Mouse (Mus musculus): ENCODE results near the gene Olfr1315-ps1.

The Olfr1315-ps1 gene

GRCm38 (mm10) chr2:112115340-112115739 is at the start of gene Olfr1315-ps1:
Gene Olfr1315-ps1, minus strand, starts transcription at chr2:112115440.
- no peak for DNase-seq

DNA sequence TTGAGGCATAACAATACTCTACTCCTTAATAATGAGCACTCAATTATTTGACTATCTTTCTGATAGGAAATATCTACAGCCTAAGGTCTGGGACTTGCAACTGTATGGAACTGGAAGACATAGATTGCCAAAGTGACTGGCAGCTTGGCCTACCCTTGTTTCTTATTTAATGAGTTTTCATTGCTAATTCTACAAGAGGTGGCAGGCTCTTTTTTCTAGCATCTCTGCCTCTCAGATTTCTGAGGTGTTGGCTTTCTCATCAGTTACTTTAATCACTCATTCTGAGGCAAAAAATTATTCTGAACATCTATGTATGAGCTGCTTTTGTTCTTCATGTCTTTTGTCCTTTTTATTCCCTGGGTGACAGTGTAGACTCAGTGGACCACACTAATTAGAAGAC is 38.7 kb upstream of the Olfr1315-ps1 start, which contains the start of gene Olfr1318:
Gene Olfr1318 (plus strand): TSS at position 301 of the 400 bp plus-strand sequence.
- DNase-seq: no peak

DNA sequence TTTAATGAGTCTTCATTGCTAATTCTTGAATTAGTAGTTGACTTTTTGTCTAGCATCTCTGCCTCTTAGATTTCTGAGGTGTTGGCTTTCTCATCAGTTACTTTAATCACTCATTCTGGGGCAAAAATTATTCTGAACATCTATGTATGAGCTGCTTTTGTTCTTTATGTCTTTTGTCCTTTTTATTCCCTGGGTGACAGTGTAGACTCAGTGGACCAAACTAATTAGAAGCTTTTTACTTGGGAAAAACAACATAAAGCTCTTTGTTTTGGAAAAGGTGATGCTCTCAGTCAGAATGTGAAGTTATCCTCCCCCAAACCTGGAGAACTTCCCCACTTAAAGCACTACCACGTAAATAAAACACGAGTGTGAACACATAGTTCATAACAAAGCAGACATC is 24.8 kb upstream of the Olfr1315-ps1 start, which contains the start of gene Olfr1317:
Gene Olfr1317 (plus strand): TSS at position 301 of the 400 bp plus-strand sequence.
- DNase-seq: no peak

DNA sequence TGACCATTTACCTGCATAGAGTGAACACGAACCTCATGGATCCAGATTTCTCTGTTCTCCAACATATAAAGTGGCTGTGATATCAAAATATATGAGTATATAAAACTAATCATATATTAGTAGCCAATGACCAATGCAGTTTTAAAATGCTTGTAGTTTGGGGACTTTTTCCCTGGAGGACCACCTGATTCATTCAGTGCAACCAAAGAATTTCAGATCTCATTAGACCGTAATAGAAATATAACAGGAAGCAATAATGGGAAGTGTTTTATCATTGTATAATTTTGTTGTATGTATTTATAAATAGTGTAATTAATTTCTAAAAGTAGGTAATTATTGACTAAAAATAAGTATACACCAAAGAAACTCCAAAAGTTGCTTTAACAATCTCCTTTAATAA is 19.6 kb upstream of the Olfr1315-ps1 start, which contains the start of gene Olfr1316:
Gene Olfr1316 (minus strand): TSS at position 101 of the 400 bp plus-strand sequence.
- DNase-seq: no peak

GRCm38 (mm10) chr2:112096681-112097080 is 18.6 kb downstream of the Olfr1315-ps1 start, which contains the start of gene Olfr1314:
Gene Olfr1314, minus strand, starts transcription at chr2:112096781.
- DNase-seq: no peak

DNA sequence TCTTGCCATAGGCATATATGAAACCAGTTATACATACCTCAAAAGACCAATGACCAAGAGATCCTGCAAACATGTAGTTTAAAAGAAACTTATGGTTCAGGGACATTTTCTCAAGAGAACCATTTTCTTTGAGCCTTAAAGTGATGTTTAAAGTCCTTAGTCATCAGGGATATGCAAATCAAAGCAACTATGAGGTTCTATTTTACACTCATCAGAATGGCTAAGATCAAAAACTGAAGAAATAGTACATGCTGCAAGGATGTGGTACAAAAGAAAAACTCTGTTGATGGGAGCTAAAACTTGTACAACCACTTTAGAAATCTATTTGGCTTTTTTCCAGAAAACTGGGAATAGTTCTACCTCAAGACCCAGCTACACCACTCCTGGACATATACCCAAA is 37.5 kb downstream of the Olfr1315-ps1 start, which contains the start of gene Olfr1313:
Gene Olfr1313 (minus strand): TSS at position 101 of the 400 bp plus-strand sequence.
- no peak for DNase-seq

Data from liver (tissue).